Mouse (Mus musculus): ENCODE results near the gene Tex38.

DNA sequence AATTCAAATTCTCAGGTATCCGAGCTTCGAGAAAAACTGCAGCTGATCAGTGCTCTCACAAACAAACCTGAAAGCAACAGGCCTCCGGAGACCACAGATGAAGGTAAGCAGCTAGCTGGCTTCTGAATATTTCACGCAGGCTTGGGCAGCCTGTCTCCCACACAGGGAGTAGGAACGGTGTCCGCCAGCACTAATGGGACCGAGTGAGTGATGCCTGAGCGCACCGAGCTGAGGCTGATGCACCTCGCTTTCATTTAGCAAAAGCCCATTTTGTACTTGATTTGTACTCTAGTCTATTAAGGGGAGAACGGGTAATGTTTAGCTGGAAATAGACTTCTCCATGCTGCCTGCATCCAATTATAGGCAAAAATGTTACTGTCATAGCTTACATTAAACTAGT, 16.2 kb downstream of the Tex38 start:
- TF ChIP-seq NELFE (IDR thresholded peaks at IDR 0.05; ENCODE audit: low read depth, low read length), result no peak
- no peak for TF ChIP-seq CTCF (conservative IDR thresholded peaks at IDR 0.05 in 1 of 2, IDR thresholded peaks at IDR 0.05 in 1 of 2; ENCODE audit: low read depth in 2 of 2, low read length in 2 of 2)
- no peak for TF ChIP-seq JUND (conservative IDR thresholded peaks at IDR 0.05; ENCODE audit: low read depth, low read length)
- TF ChIP-seq ZNF384 (IDR thresholded peaks at IDR 0.05; ENCODE audit: low read depth, low read length), result no peak
- TF ChIP-seq POLR2A (IDR thresholded peaks at IDR 0.05; ENCODE audit: low read depth, low read length), result no peak
- TF ChIP-seq HCFC1 (IDR thresholded peaks at IDR 0.05; ENCODE audit: low read depth, low read length), result no peak

Measured in CH12.LX (cell line).